Mouse (Mus musculus) hindbrain, embryonic 16.5 days (tissue): ENCODE data around the gene Pdlim1. TPM values are rescaled to one million over a fixed set of nuclear protein-coding genes. Genes with fewer than 3 reads are reported as not detected.
A peak's percentile ranks its signal among the peaks of the same experiment; 100 is the strongest.

Source experiments
- ATAC-seq: fragments of 200-750 bp; cut with Nextera tagmentation; 2 replicates; pipeline ENCODE4 v1.8.0; 2017; ENCODE audit warnings: moderate TSS enrichment, moderate library complexity
- H3K27ac ChIP-seq: fragments of 300-500 bp; sonication (generic); 2 replicates; pipeline ENCODE4 v1.5.1; 2014; ENCODE audit warnings: low read depth, mild to moderate bottlenecking, control low read depth, low read length, moderate library complexity
- H3K27me3 ChIP-seq: fragments of 300-500 bp; sonication (generic); replicated peaks from 2 replicates; pipeline ENCODE4 v1.6.1; 2014; ENCODE audit warnings: low read length; ENCODE audit not compliant: control insufficient read depth, insufficient read depth
- H3K36me3 ChIP-seq: fragments of 300-500 bp; sonication (generic); 2 replicates; pipeline ENCODE4 v1.6.1; 2014; ENCODE audit warnings: mild to moderate bottlenecking, low read length, moderate library complexity, mixed read lengths; ENCODE audit not compliant: control insufficient read depth, insufficient read depth
- H3K4me1 ChIP-seq: fragments of 300-500 bp; sonication (generic); 2 replicates; pipeline ENCODE4 v1.6.1; 2014; ENCODE audit warnings: low read depth, low read length; ENCODE audit not compliant: control insufficient read depth, insufficient read depth
- H3K4me2 ChIP-seq: fragments of 300-500 bp; sonication (generic); 2 replicates; pipeline ENCODE4 v1.6.1; 2014; ENCODE audit warnings: mild to moderate bottlenecking, low read length, control low read depth, moderate library complexity
- H3K4me3 ChIP-seq: fragments of 300-500 bp; sonication (generic); 2 replicates; pipeline ENCODE4 v1.5.1; 2014; ENCODE audit warnings: mild to moderate bottlenecking, low read length, control low read depth, moderate library complexity
- H3K9ac ChIP-seq: fragments of 300-500 bp; sonication (generic); 2 replicates; pipeline ENCODE4 v1.6.1; 2014; ENCODE audit warnings: low read depth, mild to moderate bottlenecking, control low read depth, low read length, moderate library complexity
- H3K9me3 ChIP-seq: fragments of 300-500 bp; sonication (generic); 2 replicates; pipeline ENCODE4 v1.6.1; 2014; ENCODE audit warnings: mild to moderate bottlenecking, low read length, moderate library complexity; ENCODE audit not compliant: control insufficient read depth
- WGBS: fragments of 180-500 bp; shearing (Covaris S2); extraction: QIAGEN DNeasy Blood & Tissue Kit; methylation state at CpG from one replicate; pipeline ENCODE4 v1.1.7; 2014; 5-methylcytosine and 5-hydroxymethylcytosine counted together
- polyA plus RNA-seq: library from polyadenylated mRNA; unstranded; fragments of >200 nt; fragmentation: Nextera tagmentation; extraction: Ambion mirVana; gene quantifications from 2 replicates; pipeline ENCODE4 v1.2.1, GENCODE M21; 2015

The Pdlim1 gene
- polyA plus RNA-seq, 1 experiment from 2014 or later, result 9.9 TPM

- Histone ChIP-seq H3K4me1 (no peaks in the 10 kb centered on the region), H3K4me3 (no peak overlapping the region), H3K4me2 (no peak overlapping the region), H3K27me3 (no peaks in the 10 kb centered on the region), H3K36me3 (peaks cover 2% of the 10 kb centered on the region; the same call in 1 of the 2 replicates), H3K9ac (no peak overlapping the region), H3K9me3 (no peaks in the 10 kb centered on the region), H3K27ac (no peak overlapping the region)
- ATAC-seq, result 0 out of 2 replicates have a peak, but pooled peaks have one; percentile 7
- WGBS, result 57% methylated on average over 1 of the region's 1 CpGs
Observed at GRCm38 (mm10) chr19:40294231-40294630, 22.6 kb upstream of the Pdlim1 start.

GRCm38 (mm10) chr19:40293791-40294190 lies 22.1 kb upstream of the Pdlim1 start:
- 91% methylated on average over 6 of the region's 6 CpGs for WGBS
- H3K4me3 ChIP-seq, result no peak overlapping the region
- no peaks in the 10 kb centered on the region for H3K4me1 ChIP-seq
- no peaks in the 10 kb centered on the region for H3K9me3 ChIP-seq
- no peak for ATAC-seq
- H3K36me3 ChIP-seq, result peaks cover 2% of the 10 kb centered on the region; the same call in 1 of the 2 replicates
- H3K4me2 ChIP-seq, result no peak overlapping the region
- no peaks in the 10 kb centered on the region for H3K27me3 ChIP-seq
- no peak overlapping the region for H3K27ac ChIP-seq
- H3K9ac ChIP-seq, result no peak overlapping the region

GRCm38 (mm10) chr19:40290099-40290724 lies 18.6 kb upstream of the Pdlim1 start:
- Histone ChIP-seq H3K4me3 (no peak overlapping the region), H3K27ac (no peak overlapping the region), H3K9ac (no peak overlapping the region), H3K4me1 (no peaks in the 10 kb centered on the region), H3K4me2 (no peak overlapping the region), H3K36me3 (peaks cover 2% of the 10 kb centered on the region; the same call in 1 of the 2 replicates), H3K27me3 (no peaks in the 10 kb centered on the region), H3K9me3 (no peaks in the 10 kb centered on the region)
- 82% methylated on average over 6 of the region's 6 CpGs for WGBS
- ATAC-seq, result no peak

- Histone ChIP-seq H3K9me3 (no peaks in the 10 kb centered on the region), H3K4me1 (no peaks in the 10 kb centered on the region), H3K27ac (no peak overlapping the region), H3K27me3 (no peaks in the 10 kb centered on the region), H3K4me3 (no peak overlapping the region), H3K9ac (no peak overlapping the region), H3K36me3 (no peaks in the 10 kb centered on the region), H3K4me2 (no peak overlapping the region)
- no peak for ATAC-seq
- WGBS, result 94% methylated on average over 9 of the region's 9 CpGs
Observed at GRCm38 (mm10) chr19:40288415-40288814, 16.8 kb upstream of the Pdlim1 start.

- no peak overlapping the region for H3K4me3 ChIP-seq
- H3K27ac ChIP-seq, result no peak overlapping the region
- peaks cover 8% of the 10 kb centered on the region for H3K9me3 ChIP-seq
- no peak; the same call in 1 of the 2 replicates for ATAC-seq
- H3K4me2 ChIP-seq, result no peak overlapping the region
- no peaks in the 10 kb centered on the region for H3K4me1 ChIP-seq
- 87% methylated on average over 2 of the region's 2 CpGs for WGBS
- H3K9ac ChIP-seq, result no peak overlapping the region
- no peaks in the 10 kb centered on the region for H3K36me3 ChIP-seq
- H3K27me3 ChIP-seq, result no peaks in the 10 kb centered on the region
Observed at GRCm38 (mm10) chr19:40284704-40285103, 13.1 kb upstream of the Pdlim1 start.

GRCm38 (mm10) chr19:40283415-40283814 lies 11.8 kb upstream of the Pdlim1 start:
- WGBS, result 76% methylated on average over 2 of the region's 2 CpGs
- H3K27ac ChIP-seq, result no peak overlapping the region
- no peaks in the 10 kb centered on the region for H3K36me3 ChIP-seq
- no peak overlapping the region for H3K9ac ChIP-seq
- no peak overlapping the region for H3K4me3 ChIP-seq
- H3K27me3 ChIP-seq, result no peaks in the 10 kb centered on the region
- peaks cover 8% of the 10 kb centered on the region for H3K9me3 ChIP-seq
- H3K4me2 ChIP-seq, result no peak overlapping the region
- no peaks in the 10 kb centered on the region for H3K4me1 ChIP-seq
- no peak for ATAC-seq

- H3K27me3 ChIP-seq, result no peaks in the 10 kb centered on the region
- H3K4me3 ChIP-seq, result no peak overlapping the region
Observed at GRCm38 (mm10) chr19:40278372-40279023, 6.9 kb upstream of the Pdlim1 start.

GRCm38 (mm10) chr19:40277494-40277893 lies 5.9 kb upstream of the Pdlim1 start:
- peaks cover 5% of the 10 kb centered on the region for H3K27me3 ChIP-seq
- no peak overlapping the region for H3K9ac ChIP-seq
- H3K36me3 ChIP-seq, result no peaks in the 10 kb centered on the region
- WGBS, result 93% methylated on average over 8 of the region's 8 CpGs
- H3K4me2 ChIP-seq, result no peak overlapping the region
- H3K4me1 ChIP-seq, result no peaks in the 10 kb centered on the region
- no peak overlapping the region for H3K4me3 ChIP-seq
- H3K9me3 ChIP-seq, result peaks cover 11% of the 10 kb centered on the region
- no peak for ATAC-seq
- no peak overlapping the region for H3K27ac ChIP-seq

More at GRCm38 (mm10) chr19:40278372-40279023, 6.9 kb upstream of the Pdlim1 start:
- no peak for ATAC-seq
- Histone ChIP-seq H3K9me3 (peaks cover 11% of the 10 kb centered on the region), H3K4me2 (no peak overlapping the region), H3K36me3 (no peaks in the 10 kb centered on the region), H3K27ac (no peak overlapping the region), H3K4me1 (no peaks in the 10 kb centered on the region), H3K9ac (no peak overlapping the region)
- 88% methylated on average over 8 of the region's 8 CpGs for WGBS

- H3K4me1 ChIP-seq, result peaks cover 7% of the 10 kb centered on the region
- no peak overlapping the region for H3K4me3 ChIP-seq
- peaks cover 22% of the 10 kb centered on the region for H3K27me3 ChIP-seq
- H3K4me2 ChIP-seq, result no peak overlapping the region
- H3K36me3 ChIP-seq, result no peaks in the 10 kb centered on the region
- H3K9me3 ChIP-seq, result peaks cover 3% of the 10 kb centered on the region; the same call in 1 of the 2 replicates
- WGBS, result 84% methylated on average over 14 of the region's 14 CpGs
- ATAC-seq, result no peak
- H3K9ac ChIP-seq, result no peak overlapping the region
- H3K27ac ChIP-seq, result no peak overlapping the region
Observed at GRCm38 (mm10) chr19:40275401-40276188, 4.0 kb upstream of the Pdlim1 start.
